ENCODE assay signal across 1 mouse cellular context in genomic region chr11:69620394-69621081, GRCm38 (mm10).
TF ChIP-seq lines count a peak whose summit lies in the region.

No protein-coding gene starts in this region.

TF ChIP-seq in MEL, 35 proteins besides CTCF, POLR2A, EP300 and RAD21:
- TF ChIP-seq HCFC1 (IDR thresholded peaks at IDR 0.05; ENCODE audit: low read depth, low read length) (no peak), MAX (IDR thresholded peaks at IDR 0.05; ENCODE audit: low read length) (0 out of 2 replicates have a peak, but pooled peaks have one; percentile 25), TAL1 (IDR thresholded peaks at IDR 0.05; ENCODE audit: low read length) (no peak), MYB (IDR thresholded peaks at IDR 0.05; ENCODE audit: low read depth, low read length) (no peak), POLR2AphosphoS5 (IDR thresholded peaks at IDR 0.05; ENCODE audit: borderline replicate concordance, low read depth, low read length) (no peak), ZNF384 (IDR thresholded peaks at IDR 0.05; ENCODE audit: low read depth, low read length) (no peak; the same call in 1 of the 2 replicates), MXI1 (IDR thresholded peaks at IDR 0.05; ENCODE audit: low read depth, low read length) (peak; percentile 68), NRF1 (IDR thresholded peaks at IDR 0.05; ENCODE audit: insufficient read depth, low read depth, low read length, poor library complexity, severe bottlenecking) (no peak), ZKSCAN1 (IDR thresholded peaks at IDR 0.05; ENCODE audit: low read depth, low read length) (no peak), JUND (IDR thresholded peaks at IDR 0.05; ENCODE audit: low read depth, low read length) (no peak), TCF12 (IDR thresholded peaks at IDR 0.05; ENCODE audit: low read depth, low read length) (0 out of 2 replicates have a peak, but pooled peaks have one; percentile 19), POLR2AphosphoS2 (IDR thresholded peaks at IDR 0.05; ENCODE audit: low read length) (no peak), ETS1 (IDR thresholded peaks at IDR 0.05; ENCODE audit: low read depth, low read length) (peak; percentile 30; the same call in 1 of the 2 replicates), TBP (IDR thresholded peaks at IDR 0.05; ENCODE audit: low read depth, low read length) (peak; percentile 56; the same call in 1 of the 2 replicates), E2F4 (IDR thresholded peaks at IDR 0.05; ENCODE audit: borderline replicate concordance, low read depth, low read length) (no peak), GATA1 (IDR thresholded peaks at IDR 0.05; ENCODE audit: low read depth, low read length) (peak; percentile 83), MYC (IDR thresholded peaks at IDR 0.05; ENCODE audit: low read depth, low read length) (no peak), GABPA (IDR thresholded peaks at IDR 0.05; ENCODE audit: low read depth, low read length) (no peak), MAFK (IDR thresholded peaks at IDR 0.05; ENCODE audit: borderline replicate concordance, low read depth, low read length) (no peak), ZMIZ1 (IDR thresholded peaks at IDR 0.05; ENCODE audit: low read depth, low read length) (no peak), KAT2A (conservative IDR thresholded peaks at IDR 0.05; ENCODE audit: low read depth, low read length) (no peak), ZC3H11A (IDR thresholded peaks at IDR 0.05; ENCODE audit: low read depth, low read length) (no peak), UBTF (IDR thresholded peaks at IDR 0.05; ENCODE audit: borderline replicate concordance, insufficient read depth, low read depth, low read length) (no peak), SIN3A (IDR thresholded peaks at IDR 0.05; ENCODE audit: low read length) (peak; percentile 81), CHD2 (IDR thresholded peaks at IDR 0.05; ENCODE audit: low read length) (no peak), BHLHE40 (IDR thresholded peaks at IDR 0.05; ENCODE audit: borderline replicate concordance, low read depth, low read length) (no peak), SMC3 (IDR thresholded peaks at IDR 0.05; ENCODE audit: low read depth, low read length) (0 out of 2 replicates have a peak, but pooled peaks have one; percentile 17), ELF1 (IDR thresholded peaks at IDR 0.05; ENCODE audit: low read depth, low read length) (no peak), USF2 (IDR thresholded peaks at IDR 0.05; ENCODE audit: borderline replicate concordance in 1 of 2, insufficient read depth in 1 of 2, low read depth in 1 of 2, low read length in 2 of 2) (no peak), NELFE (IDR thresholded peaks at IDR 0.05; ENCODE audit: low read depth, low read length) (no peak), CHD1 (IDR thresholded peaks at IDR 0.05; ENCODE audit: low read depth, low read length) (no peak), RCOR1 (IDR thresholded peaks at IDR 0.05; ENCODE audit: low read depth, low read length) (no peak), MEF2A (IDR thresholded peaks at IDR 0.05; ENCODE audit: extremely low read depth, insufficient replicate concordance, low read depth, low read length, poor library complexity, severe bottlenecking) (no peak), USF1 (IDR thresholded peaks at IDR 0.05; ENCODE audit: low read depth, low read length) (no peak)
